In genomic region chr11:108196796-108197195, GRCm38 (mm10) we compare ENCODE assay signal across 25 mouse cellular contexts.
DNase-seq lines count a peak whose midpoint lies in the region; ATAC-seq and TF ChIP-seq lines count a peak whose summit lies in the region.
"Had no signal": no experiment of that assay in that cellular context is flagged by ENCODE, and none has a peak within 500 bp of the region (broad histone marks: within the 10 kb centered on the region; RNA-seq: fewer than 3 reads in every experiment).

No protein-coding gene starts in this region.

- H3K4me3 ChIP-seq in hindbrain, embryonic 10.5 days, result no peak overlapping the region
- H3K4me3 ChIP-seq in hindbrain, postnatal 0 days (ENCODE audit: low read length), result no peak overlapping the region
- no peak overlapping the region for H3K4me3 ChIP-seq in lung, postnatal 0 days (ENCODE audit: low read depth, low read length)
- H3K4me3 ChIP-seq in liver, embryonic 14.5 days (ENCODE audit: insufficient read depth in 1 of 2, low read depth in 2 of 2, low read length in 2 of 2), result no peak overlapping the region
- H3K4me3 ChIP-seq: erythroblast, embryonic 14.5 days; heart, embryonic 15.5 days; hindbrain, embryonic 13.5 days; left cerebral cortex, adult 2 months; limb, embryonic 13.5 days; megakaryocyte, embryonic 14.5 days; midbrain, embryonic 13.5 days had no signal

- no peak overlapping the region for H3K9ac ChIP-seq in hindbrain, postnatal 0 days (replicated peaks; ENCODE audit: low read length)
- H3K9ac ChIP-seq in lung, postnatal 0 days (replicated peaks; ENCODE audit: low read depth), result no peak overlapping the region
- H3K9ac ChIP-seq in liver, embryonic 14.5 days (replicated peaks), result no peak overlapping the region
- H3K9ac ChIP-seq: heart, embryonic 15.5 days; hindbrain, embryonic 13.5 days; limb, embryonic 13.5 days; lung, embryonic 14.5 days; midbrain, embryonic 13.5 days had no signal

- H3K4me1 ChIP-seq in hindbrain, embryonic 10.5 days (replicated peaks), result peaks cover 21% of the 10 kb centered on the region
- H3K4me1 ChIP-seq in hindbrain, postnatal 0 days (ENCODE audit: insufficient read depth, low read length), result peaks cover 5% of the 10 kb centered on the region; the same call in 1 of the 2 replicates
- H3K4me1 ChIP-seq in lung, postnatal 0 days (ENCODE audit: insufficient read depth, low read depth, low read length), result peaks cover 6% of the 10 kb centered on the region; the same call in 1 of the 2 replicates
- peaks cover 0 to 5% of the 10 kb centered on the region in 2 experiments; a peak in 2 of 4 replicates for H3K4me1 ChIP-seq in liver, embryonic 14.5 days (replicated peaks; ENCODE audit: control insufficient read depth in 2 of 2, insufficient read depth in 2 of 2, low read length in 1 of 2)

- H3K4me2 ChIP-seq in hindbrain, postnatal 0 days (ENCODE audit: low read depth, low read length), result no peak overlapping the region
- no peak overlapping the region for H3K4me2 ChIP-seq in lung, postnatal 0 days (replicated peaks; ENCODE audit: low read depth, low read length)
- H3K4me2 ChIP-seq in liver, embryonic 14.5 days (ENCODE audit: low read depth), result no peak overlapping the region; the same call in 1 of the 2 replicates
- H3K4me2 ChIP-seq: heart, embryonic 15.5 days; hindbrain, embryonic 13.5 days; limb, embryonic 13.5 days; lung, embryonic 14.5 days; midbrain, embryonic 13.5 days had no signal

- TF ChIP-seq CTCF in hindbrain, postnatal 0 days (IDR thresholded peaks at IDR 0.05; ENCODE audit: low read depth), result no peak
- no peak for TF ChIP-seq CTCF in lung, postnatal 0 days (IDR thresholded peaks at IDR 0.05)
- no peak for TF ChIP-seq CTCF in liver, embryonic 14.5 days (IDR thresholded peaks at IDR 0.05; ENCODE audit: low read depth)

- ATAC-seq in hindbrain, postnatal 0 days, result no peak
- peak; percentile 18; the same call in 1 of the 2 replicates for ATAC-seq in lung, postnatal 0 days
- peak; percentile 49; the same call in 1 of the 2 replicates for ATAC-seq in liver, embryonic 14.5 days (ENCODE audit: insufficient read depth)
- ATAC-seq: midbrain, embryonic 13.5 days had no signal

- no peak for TF ChIP-seq EP300 in lung, postnatal 0 days (IDR thresholded peaks at IDR 0.05)
- no peak for TF ChIP-seq EP300 in liver, embryonic 14.5 days (IDR thresholded peaks at IDR 0.05; ENCODE audit: low read depth)

- intact Hi-C loops in left cerebral cortex, postnatal 25 days (cut with DNase I), result no loop called here

- DNase-seq in hindbrain, embryonic 10.5 days (ENCODE audit: low spot score), result no peak
- DNase-seq in hindbrain, postnatal 0 days (ENCODE audit: low spot score), result no peak
- peak; percentile 22 for DNase-seq in lung, postnatal 0 days (ENCODE audit: low spot score)
- no peak for DNase-seq in lung, postnatal 25 days (ENCODE audit: low spot score)
- DNase-seq in liver, embryonic 14.5 days (ENCODE audit: low read depth in 3 of 3, low spot score in 3 of 3), result peak in 2 of 3 experiments; percentile 7 to 9
- no peak for DNase-seq in embryo, embryonic 9.5 days (ENCODE audit: extremely low spot score)
- no peak for DNase-seq in left cerebral cortex, postnatal 25 days (ENCODE audit: low spot score in 2 of 2)
- DNase-seq: adrenal gland, adult 2 months; adrenal gland, postnatal 36 days; cerebellum, adult 18-20 months; cerebellum, postnatal 10 days; gastrocnemius, postnatal 14 days; heart, postnatal 36 days; kidney, adult 18-20 months; kidney, postnatal 14 days; lung, postnatal 36 days; thymus, postnatal 4 days had no signal

- H3K9me3 ChIP-seq in hindbrain, embryonic 10.5 days, result no peaks in the 10 kb centered on the region
- H3K9me3 ChIP-seq in hindbrain, postnatal 0 days (ENCODE audit: low read length), result no peaks in the 10 kb centered on the region
- no peaks in the 10 kb centered on the region for H3K9me3 ChIP-seq in lung, postnatal 0 days (ENCODE audit: low read length)
- H3K9me3 ChIP-seq in liver, embryonic 14.5 days (ENCODE audit: control insufficient read depth, low read length), result no peaks in the 10 kb centered on the region
- H3K9me3 ChIP-seq: heart, embryonic 15.5 days; hindbrain, embryonic 13.5 days; limb, embryonic 13.5 days; megakaryocyte, embryonic 14.5 days; midbrain, embryonic 13.5 days had no signal

- no peaks in the 10 kb centered on the region; the same call in 1 of the 2 replicates for H3K27me3 ChIP-seq in hindbrain, embryonic 10.5 days (ENCODE audit: insufficient read depth, poor library complexity, severe bottlenecking)
- H3K27me3 ChIP-seq in hindbrain, postnatal 0 days (ENCODE audit: insufficient read depth, low read length), result no peaks in the 10 kb centered on the region
- no peaks in the 10 kb centered on the region for H3K27me3 ChIP-seq in lung, postnatal 0 days (replicated peaks; ENCODE audit: insufficient read depth, low read length)
- no peaks in the 10 kb centered on the region for H3K27me3 ChIP-seq in liver, embryonic 14.5 days (ENCODE audit: control insufficient read depth, insufficient read depth, low read length)
- H3K27me3 ChIP-seq: heart, embryonic 15.5 days; limb, embryonic 13.5 days; megakaryocyte, embryonic 14.5 days; midbrain, embryonic 13.5 days had no signal

- WGBS in hindbrain, embryonic 10.5 days, result 81% methylated on average over 3 of the region's 3 CpGs
- WGBS in hindbrain, postnatal 0 days, result 81% methylated on average over 3 of the region's 3 CpGs
- WGBS in lung, postnatal 0 days, result 86% methylated on average over 3 of the region's 3 CpGs
- 49% methylated on average over 3 of the region's 3 CpGs for WGBS in liver, embryonic 14.5 days (ENCODE audit: insufficient replicate concordance)

- H3K36me3 ChIP-seq in hindbrain, embryonic 10.5 days, result no peaks in the 10 kb centered on the region
- no peaks in the 10 kb centered on the region for H3K36me3 ChIP-seq in hindbrain, postnatal 0 days (ENCODE audit: insufficient read depth, low read length)
- H3K36me3 ChIP-seq in lung, postnatal 0 days (ENCODE audit: insufficient read depth, low read length), result no peaks in the 10 kb centered on the region
- no peaks in the 10 kb centered on the region for H3K36me3 ChIP-seq in liver, embryonic 14.5 days (replicated peaks; ENCODE audit: control insufficient read depth, insufficient read depth, low read depth)
- H3K36me3 ChIP-seq: heart, embryonic 15.5 days; hindbrain, embryonic 13.5 days; limb, embryonic 13.5 days; midbrain, embryonic 13.5 days had no signal

- H3K27ac ChIP-seq in hindbrain, embryonic 10.5 days, result 0 out of 2 replicates have a peak overlapping the region, but pooled peaks have one; percentile 16
- H3K27ac ChIP-seq in hindbrain, postnatal 0 days, result no peak overlapping the region
- H3K27ac ChIP-seq in lung, postnatal 0 days (ENCODE audit: low read length), result no peak overlapping the region
- no peak overlapping the region for H3K27ac ChIP-seq in liver, embryonic 14.5 days
- H3K27ac ChIP-seq: heart, embryonic 15.5 days; hindbrain, embryonic 13.5 days; left cerebral cortex, adult 2 months; limb, embryonic 13.5 days; midbrain, embryonic 13.5 days had no signal

Comparison
In these comparisons a context has a peak if more than half of its experiments do, and no peak if none do; other contexts are left out.
1. DNase-seq: peak in lung, postnatal 0 days (single experiment) and liver, embryonic 14.5 days (2 of 3); none in hindbrain, embryonic 10.5 days (single experiment), hindbrain, postnatal 0 days (single experiment), lung, postnatal 25 days (single experiment), embryo, embryonic 9.5 days (single experiment) and left cerebral cortex, postnatal 25 days (0 of 2).